Mouse (Mus musculus) CD4-positive, CD25-positive, alpha-beta regulatory T cell (primary cell): ENCODE measurements around the gene Lrrc61. TPM values are rescaled to one million over a fixed set of nuclear protein-coding genes. Genes with fewer than 3 reads are reported as not detected.

Experiments used
- polyA plus RNA-seq: library from polyadenylated mRNA; unstranded; fragments of 100-300 nt; shearing (Covaris generic); gene quantifications from one replicate; pipeline ENCODE4 v1.2.1, GENCODE M21; 2017

Lrrc61 gene
- 44.5 TPM for polyA plus RNA-seq

GRCm38 (mm10) chr6:48554280-48555103 is at the start of gene Lrrc61:
TSS of gene Lrrc61 (plus strand) at chr6:48554796.

GRCm38 (mm10) chr6:48537105-48537954 is 17.3 kb upstream of the Lrrc61 start, which contains the start of gene Atp6v0e2:
TSS of gene Atp6v0e2 (plus strand) at chr6:48537615.

GRCm38 (mm10) chr6:48572572-48573061 is 18.0 kb downstream of the Lrrc61 start, which contains the start of gene Rarres2:
TSS of gene Rarres2 (minus strand) at chr6:48572789.

GRCm38 (mm10) chr6:48589194-48589750 is 34.7 kb downstream of the Lrrc61 start, which contains the start of gene Gm45021:
TSS of gene Gm45021 (plus strand) at chr6:48589610.

GRCm38 (mm10) chr6:48593158-48594042 is 38.8 kb downstream of the Lrrc61 start, which contains the start of the genes Repin1 and Gm44965:
TSS of gene Repin1 (plus strand) at chr6:48593883.
TSS of gene Gm44965 (plus strand) at chr6:48593941.

GRCm38 (mm10) chr6:48601271-48602079 is 46.9 kb downstream of the Lrrc61 start, which contains the start of gene Zfp775:
TSS of gene Zfp775 (plus strand) at chr6:48602063.

Other genes with a start within 250 kb of the Lrrc61 start
- gene Krba1, start 159.2 kb upstream of the Lrrc61 start, polyA plus RNA-seq: 26.2 TPM
- gene Zfp467, start 109.0 kb upstream of the Lrrc61 start, polyA plus RNA-seq: 32.5 TPM
- gene Sspo, start 106.6 kb upstream of the Lrrc61 start, polyA plus RNA-seq: 0.23 TPM
- 0.24 TPM for gene Atp6v0e2, start 17.2 kb upstream of the Lrrc61 start, polyA plus RNA-seq
- gene Rarres2, start 18.0 kb downstream of the Lrrc61 start, polyA plus RNA-seq: 0.17 TPM
- gene Gm45021, start 34.8 kb downstream of the Lrrc61 start, polyA plus RNA-seq: not detected
- 2.7 TPM for gene Repin1, start 39.1 kb downstream of the Lrrc61 start, polyA plus RNA-seq
- gene Gm44965, start 39.1 kb downstream of the Lrrc61 start, polyA plus RNA-seq: not detected
- gene Zfp775, start 47.3 kb downstream of the Lrrc61 start, polyA plus RNA-seq: 9.4 TPM
- 4.3 TPM for gene AI854703, start 72.0 kb downstream of the Lrrc61 start, polyA plus RNA-seq
- 154 TPM for gene Gimap8, start 92.4 kb downstream of the Lrrc61 start, polyA plus RNA-seq
- gene Gimap9, start 121.3 kb downstream of the Lrrc61 start, polyA plus RNA-seq: 297 TPM
- 1,429 TPM for gene Gimap4, start 129.8 kb downstream of the Lrrc61 start, polyA plus RNA-seq
- gene Gimap6, start 153.4 kb downstream of the Lrrc61 start, polyA plus RNA-seq: 921 TPM
- 25.5 TPM for gene Gm28053, start 163.8 kb downstream of the Lrrc61 start, polyA plus RNA-seq
- gene Gimap7, start 163.8 kb downstream of the Lrrc61 start, polyA plus RNA-seq: 299 TPM
- gene Gimap1, start 184.3 kb downstream of the Lrrc61 start, polyA plus RNA-seq: 563 TPM
- 207 TPM for gene Gimap5, start 191.4 kb downstream of the Lrrc61 start, polyA plus RNA-seq
- 2,001 TPM for gene Gimap3, start 216.1 kb downstream of the Lrrc61 start, polyA plus RNA-seq